Mouse (Mus musculus) G1E (cell line): ENCODE results near the gene Dusp11.

ENCODE experiments used
- CTCF ChIP-seq: IDR thresholded peaks from 2 replicates; pipeline ENCODE4 v1.5.1; 2012; ENCODE audit warnings: low read depth, low read length, inconsistent platforms, mixed read lengths
- GATA1 ChIP-seq: IDR thresholded peaks from 2 replicates; pipeline ENCODE4 v1.6.1; 2012; ENCODE audit warnings: borderline replicate concordance, low read length, inconsistent platforms, mixed read lengths
- TAL1 ChIP-seq: conservative IDR thresholded peaks from 2 replicates; pipeline ENCODE4 v1.6.1; 2012; ENCODE audit warnings: low read depth, low read length, inconsistent platforms, mixed read lengths

- TF ChIP-seq CTCF: no peak
- no peak for TF ChIP-seq TAL1
- no peak for TF ChIP-seq GATA1
These were observed 19.0 kb downstream of the Dusp11 start for GRCm38 (mm10) chr6:85942469-85942868.
